Mouse (Mus musculus) limb, embryonic 15.5 days (tissue): ENCODE results near the gene Ncapd2. TPM values are rescaled to one million over a fixed set of nuclear protein-coding genes. Genes with fewer than 3 reads are reported as not detected.

Experiments used
- ATAC-seq: fragments of 200-750 bp; cut with Nextera tagmentation; 2 replicates; pipeline ENCODE4 v1.8.0; 2017; ENCODE audit warnings: low read depth, moderate TSS enrichment; ENCODE audit not compliant: insufficient number of reproducible peaks, low FRiP score, low TSS enrichment
- H3K27ac ChIP-seq: fragments of 300-500 bp; sonication (generic); 2 replicates; pipeline ENCODE4 v1.5.1; 2015; ENCODE audit warnings: moderate library complexity, mild to moderate bottlenecking, inconsistent platforms
- H3K27me3 ChIP-seq: fragments of 300-500 bp; sonication (generic); 2 replicates; pipeline ENCODE4 v1.6.1; 2015; ENCODE audit warnings: inconsistent platforms
- H3K36me3 ChIP-seq: fragments of 300-500 bp; sonication (generic); 2 replicates; pipeline ENCODE4 v1.6.1; 2015; ENCODE audit warnings: inconsistent platforms
- H3K4me1 ChIP-seq: fragments of 300-500 bp; sonication (generic); 2 replicates; pipeline ENCODE4 v1.6.1; 2015; ENCODE audit warnings: inconsistent platforms
- H3K4me2 ChIP-seq: fragments of 300-500 bp; sonication (generic); 2 replicates; pipeline ENCODE4 v1.6.1; 2015; ENCODE audit warnings: mild to moderate bottlenecking, inconsistent platforms
- H3K4me3 ChIP-seq: fragments of 300-500 bp; sonication (generic); 2 replicates; pipeline ENCODE4 v1.5.1; 2015; ENCODE audit warnings: mild to moderate bottlenecking, inconsistent platforms
- H3K9ac ChIP-seq: fragments of 300-500 bp; sonication (generic); 2 replicates; pipeline ENCODE4 v1.6.1; 2015; ENCODE audit warnings: inconsistent platforms
- H3K9me3 ChIP-seq: fragments of 300-500 bp; sonication (generic); 2 replicates; pipeline ENCODE4 v1.6.1; 2016; ENCODE audit warnings: inconsistent platforms
- WGBS: fragments of 180-500 bp; shearing (Covaris S2); methylation state at CpG from one replicate; pipeline ENCODE4 v1.1.7; 2015; 5-methylcytosine and 5-hydroxymethylcytosine counted together
- polyA plus RNA-seq: library from polyadenylated mRNA; unstranded; fragments of >200 nt; fragmentation: Nextera tagmentation; extraction: Ambion mirVana; gene quantifications from 2 replicates; pipeline ENCODE4 v1.2.1, GENCODE M21; 2015

Gene Ncapd2
- polyA plus RNA-seq, 1 experiment from 2014 or later, result 86.4 TPM

- peaks cover 65% of the 10 kb centered on the region for H3K36me3 ChIP-seq
- WGBS, result 74% methylated on average over 3 of the region's 3 CpGs
- peaks cover 32% of the 10 kb centered on the region for H3K4me1 ChIP-seq
- no peak overlapping the region for H3K9ac ChIP-seq
- H3K4me3 ChIP-seq, result no peak overlapping the region
- no peak overlapping the region for H3K27ac ChIP-seq
- no peaks in the 10 kb centered on the region for H3K27me3 ChIP-seq
- no peak for ATAC-seq
- no peaks in the 10 kb centered on the region for H3K9me3 ChIP-seq
- no peak overlapping the region for H3K4me2 ChIP-seq
These were observed 48.4 kb downstream of the Ncapd2 start for GRCm38 (mm10) chr6:125143128-125143527.

DNA sequence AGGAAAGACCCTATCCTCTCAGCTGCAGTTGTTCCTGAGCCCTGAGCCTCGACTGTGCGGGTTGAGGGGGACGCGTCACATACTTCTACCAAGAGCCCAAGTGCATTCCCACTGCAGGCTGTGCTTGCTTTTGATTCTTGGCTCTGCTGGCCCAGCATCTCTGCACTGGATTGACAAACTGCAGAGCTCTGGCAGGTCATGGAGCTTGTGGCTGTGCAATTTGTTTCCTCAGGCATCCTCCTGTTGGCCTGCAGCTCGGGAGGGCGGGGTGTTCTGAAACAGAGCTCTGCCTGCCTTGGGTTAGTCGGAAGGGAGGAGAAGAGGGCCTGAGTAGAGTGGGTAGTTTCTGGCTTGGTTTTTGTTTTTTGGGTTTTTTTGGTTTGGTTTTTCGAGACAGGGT is 49.1 kb downstream of the Ncapd2 start:
- Histone ChIP-seq H3K27ac (no peak overlapping the region), H3K4me2 (no peak overlapping the region), H3K36me3 (peaks cover 71% of the 10 kb centered on the region), H3K27me3 (no peaks in the 10 kb centered on the region), H3K4me3 (no peak overlapping the region), H3K4me1 (peaks cover 26% of the 10 kb centered on the region), H3K9ac (no peak overlapping the region), H3K9me3 (no peaks in the 10 kb centered on the region)
- ATAC-seq, result no peak
- WGBS, result 87% methylated on average over 8 of the region's 8 CpGs

DNA sequence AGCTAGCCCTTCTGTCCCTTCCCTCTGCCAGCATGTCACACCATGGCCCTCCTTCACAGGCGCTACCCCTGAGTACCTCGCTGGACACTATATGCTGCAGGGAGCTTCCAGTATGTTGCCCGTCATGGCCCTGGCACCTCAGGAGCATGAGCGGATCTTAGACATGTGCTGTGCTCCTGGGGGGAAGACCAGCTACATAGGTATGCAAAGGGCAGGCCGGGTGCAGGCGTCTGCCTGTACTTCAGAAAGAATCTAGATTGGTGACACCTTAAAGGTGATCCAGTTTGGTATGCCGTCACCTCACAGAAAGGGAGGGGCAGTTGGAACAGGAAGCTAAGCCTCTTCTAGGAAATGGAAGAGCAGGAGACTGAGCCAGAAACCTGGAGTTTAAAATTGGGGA is 51.8 kb downstream of the Ncapd2 start:
- peaks cover 3% of the 10 kb centered on the region for H3K4me1 ChIP-seq
- no peaks in the 10 kb centered on the region for H3K27me3 ChIP-seq
- H3K9ac ChIP-seq, result no peak overlapping the region
- no peak overlapping the region for H3K27ac ChIP-seq
- no peak overlapping the region for H3K4me2 ChIP-seq
- no peaks in the 10 kb centered on the region for H3K9me3 ChIP-seq
- H3K4me3 ChIP-seq, result no peak overlapping the region
- ATAC-seq, result no peak
- H3K36me3 ChIP-seq, result peaks cover 95% of the 10 kb centered on the region
- 89% methylated on average over 7 of the region's 7 CpGs for WGBS

- WGBS, result 91% methylated on average over 19 of the region's 19 CpGs
- Histone ChIP-seq H3K4me1 (peaks cover 5% of the 10 kb centered on the region; the same call in 1 of the 2 replicates), H3K27me3 (no peaks in the 10 kb centered on the region), H3K36me3 (peaks cover 87% of the 10 kb centered on the region), H3K9me3 (no peaks in the 10 kb centered on the region), H3K4me3 (no peak overlapping the region), H3K9ac (no peak overlapping the region), H3K4me2 (no peak overlapping the region), H3K27ac (no peak overlapping the region)
- no peak for ATAC-seq
These were observed 54.4 kb downstream of the Ncapd2 start for GRCm38 (mm10) chr6:125137002-125137671.

GRCm38 (mm10) chr6:125132470-125132869 is 59.0 kb downstream of the Ncapd2 start:
- H3K27ac ChIP-seq, result 0 out of 2 replicates have a peak overlapping the region, but pooled peaks have one; percentile 89
- no peaks in the 10 kb centered on the region for H3K27me3 ChIP-seq
- peak overlapping the region; percentile 74 for H3K9ac ChIP-seq
- H3K4me2 ChIP-seq, result peak overlapping the region; percentile 65
- H3K36me3 ChIP-seq, result peaks cover 71% of the 10 kb centered on the region
- peak overlapping the region; percentile 91 for H3K4me3 ChIP-seq
- no peaks in the 10 kb centered on the region for H3K9me3 ChIP-seq
- H3K4me1 ChIP-seq, result peaks cover 9% of the 10 kb centered on the region; the same call in 1 of the 2 replicates
- 10% methylated on average over 11 of the region's 11 CpGs for WGBS
- ATAC-seq, result no peak

GRCm38 (mm10) chr6:125131302-125132156 is 60.0 kb downstream of the Ncapd2 start, which contains the start of gene Nop2:
Gene Nop2 (plus strand): TSS chr6:125131909.
- WGBS, result under 1% methylated on average over 66 of the region's 66 CpGs
- ATAC-seq, result peak; percentile 88
- Histone ChIP-seq H3K4me1 (peaks cover 9% of the 10 kb centered on the region; the same call in 1 of the 2 replicates), H3K9me3 (no peaks in the 10 kb centered on the region), H3K36me3 (peaks cover 72% of the 10 kb centered on the region), H3K27ac (peak within 1 kb of the TSS; percentile 89), H3K27me3 (no peaks in the 10 kb centered on the region), H3K4me3 (peak within 1 kb of the TSS; percentile 91), H3K4me2 (peak within 1 kb of the TSS; percentile 65), H3K9ac (peak within 1 kb of the TSS; percentile 74)

GRCm38 (mm10) chr6:125129710-125130402 is 61.6 kb downstream of the Ncapd2 start:
- peaks cover 9% of the 10 kb centered on the region; the same call in 1 of the 2 replicates for H3K4me1 ChIP-seq
- H3K27me3 ChIP-seq, result no peaks in the 10 kb centered on the region
- H3K9ac ChIP-seq, result no peak overlapping the region
- ATAC-seq, result no peak
- H3K36me3 ChIP-seq, result peaks cover 71% of the 10 kb centered on the region
- no peak overlapping the region for H3K4me2 ChIP-seq
- H3K4me3 ChIP-seq, result no peak overlapping the region
- H3K27ac ChIP-seq, result no peak overlapping the region
- no peaks in the 10 kb centered on the region for H3K9me3 ChIP-seq
- WGBS, result 88% methylated on average over 20 of the region's 20 CpGs

GRCm38 (mm10) chr6:125128724-125129123 is 62.8 kb downstream of the Ncapd2 start:
- Histone ChIP-seq H3K27me3 (no peaks in the 10 kb centered on the region), H3K9ac (no peak overlapping the region), H3K4me1 (peaks cover 9% of the 10 kb centered on the region; the same call in 1 of the 2 replicates), H3K4me3 (no peak overlapping the region), H3K9me3 (no peaks in the 10 kb centered on the region), H3K27ac (no peak overlapping the region), H3K4me2 (no peak overlapping the region), H3K36me3 (peaks cover 71% of the 10 kb centered on the region)
- no peak for ATAC-seq
- 89% methylated on average over 12 of the region's 12 CpGs for WGBS

- Histone ChIP-seq H3K9me3 (no peaks in the 10 kb centered on the region), H3K4me3 (no peak overlapping the region), H3K27me3 (no peaks in the 10 kb centered on the region), H3K9ac (no peak overlapping the region), H3K27ac (no peak overlapping the region), H3K36me3 (peaks cover 94% of the 10 kb centered on the region), H3K4me1 (no peaks in the 10 kb centered on the region), H3K4me2 (no peak overlapping the region)
- no peak for ATAC-seq
- 94% methylated on average over 8 of the region's 8 CpGs for WGBS
These were observed 72.1 kb downstream of the Ncapd2 start for GRCm38 (mm10) chr6:125119387-125119786.
